Mouse (Mus musculus) CH12.LX (cell line): ENCODE data around the gene Tbpl1. TPM values are rescaled to one million over a fixed set of nuclear protein-coding genes. Genes with fewer than 3 reads are reported as not detected.
A peak's percentile ranks its signal among the peaks of the same experiment; 100 is the strongest.

ENCODE experiments used
- DNase-seq: peaks from one replicate; pipeline ENCODE4 v3.0.0-alpha.2; 2013; ENCODE audit errors: extremely low read depth
- H3K27ac ChIP-seq: 2 replicates; pipeline ENCODE4 v1.5.1; 2012; ENCODE audit warnings: low read depth, mild to moderate bottlenecking, control low read depth, moderate library complexity; ENCODE audit not compliant: insufficient read depth
- H3K27me3 ChIP-seq: replicated peaks from 2 replicates; pipeline ENCODE3; 2012; ENCODE audit warnings: inconsistent platforms
- H3K36me3 ChIP-seq, 2 experiments: replicated peaks in 1 of 2; 2 replicates each; pipeline versions ENCODE3 to v1.6.1; 2012; ENCODE audit warnings: inconsistent platforms in 1 of 2, low read length in 1 of 2, mild to moderate bottlenecking in 1 of 2, mixed read lengths in 1 of 2, moderate library complexity in 1 of 2; ENCODE audit not compliant: control insufficient read depth in 1 of 2, insufficient read depth in 1 of 2
- H3K4me1 ChIP-seq, 2 experiments: 2 replicates each; pipeline ENCODE4 v1.6.1; 2012; ENCODE audit warnings: inconsistent platforms in 1 of 2, moderate library complexity in 1 of 2; ENCODE audit not compliant: insufficient read depth in 2 of 2, control insufficient read depth in 1 of 2
- H3K4me2 ChIP-seq: 2 replicates; pipeline ENCODE4 v1.6.1; 2012; ENCODE audit warnings: low read depth, mild to moderate bottlenecking, control low read depth; ENCODE audit not compliant: poor library complexity, insufficient read depth, severe bottlenecking
- H3K4me3 ChIP-seq, 3 experiments: fragments of 150-350 bp in 1 of 3; sonication (generic) in 1 of 3; replicated peaks in 1 of 3; 2 replicates each; pipeline versions ENCODE3 to v1.5.1; 2011 to 2012; ENCODE audit warnings: low read depth in 2 of 3, low read length in 2 of 3, mild to moderate bottlenecking in 2 of 3, moderate library complexity in 2 of 3, control low read depth in 1 of 3, improper control_type of control experiment in 1 of 3, inconsistent platforms in 1 of 3, mixed read lengths in 1 of 3; ENCODE audit not compliant: poor library complexity in 1 of 3
- H3K79me2 ChIP-seq: replicated peaks from 2 replicates; pipeline ENCODE4 v1.6.1; 2012; ENCODE audit warnings: mild to moderate bottlenecking, moderate library complexity; ENCODE audit not compliant: control insufficient read depth, poor library complexity, insufficient read depth, severe bottlenecking; ENCODE audit errors: extremely low read depth
- H3K9ac ChIP-seq: 2 replicates; pipeline ENCODE4 v1.6.1; 2012; ENCODE audit warnings: low read depth, mild to moderate bottlenecking, control low read depth, moderate library complexity; ENCODE audit not compliant: insufficient read depth
- H3K9me3 ChIP-seq: replicated peaks from 2 replicates; pipeline ENCODE3; 2012; ENCODE audit warnings: low read length, inconsistent platforms, mixed read lengths
- BHLHE40 ChIP-seq: IDR thresholded peaks from 2 replicates; pipeline ENCODE4 v1.6.1; 2011; ENCODE audit warnings: mild to moderate bottlenecking, low read depth, low read length, improper control_type of control experiment
- CHD1 ChIP-seq: IDR thresholded peaks from 2 replicates; pipeline ENCODE4 v1.6.1; 2012; ENCODE audit warnings: low read depth, low read length, improper control_type of control experiment, inconsistent platforms
- E2F4 ChIP-seq: IDR thresholded peaks from 2 replicates; pipeline ENCODE4 v1.6.1; 2011; ENCODE audit warnings: low read depth, low read length, improper control_type of control experiment; ENCODE audit not compliant: insufficient replicate concordance
- ELF1 ChIP-seq: IDR thresholded peaks from 2 replicates; pipeline ENCODE4 v1.6.1; 2014; ENCODE audit warnings: low read depth, mild to moderate bottlenecking, inconsistent platforms, low read length, improper control_type of control experiment
- IRF4 ChIP-seq: IDR thresholded peaks from 2 replicates; pipeline ENCODE4 v1.6.1; 2014; ENCODE audit warnings: low read depth, mild to moderate bottlenecking, inconsistent platforms, low read length, improper control_type of control experiment
- JUND ChIP-seq: conservative IDR thresholded peaks from 2 replicates; pipeline ENCODE4 v1.6.1; 2011; ENCODE audit warnings: low read depth, low read length, improper control_type of control experiment
- MAZ ChIP-seq: IDR thresholded peaks from 2 replicates; pipeline ENCODE4 v1.6.1; 2012; ENCODE audit warnings: low read depth, mild to moderate bottlenecking, inconsistent platforms, low read length, improper control_type of control experiment, moderate library complexity
- MEF2A ChIP-seq: IDR thresholded peaks from 2 replicates; pipeline ENCODE4 v1.6.1; 2014; ENCODE audit warnings: low read depth, mild to moderate bottlenecking, inconsistent platforms, low read length, improper control_type of control experiment, borderline replicate concordance
- MYC ChIP-seq: IDR thresholded peaks from 2 replicates; pipeline ENCODE4 v1.6.1; 2011; ENCODE audit warnings: low read depth, mild to moderate bottlenecking, improper control_type of control experiment, low read length
- TBP ChIP-seq: conservative IDR thresholded peaks from 2 replicates; pipeline ENCODE4 v1.6.1; 2011; ENCODE audit warnings: low read depth, low read length, improper control_type of control experiment
- TCF12 ChIP-seq: IDR thresholded peaks from 2 replicates; pipeline ENCODE4 v1.6.1; 2014; ENCODE audit warnings: low read depth, mild to moderate bottlenecking, inconsistent platforms, low read length, improper control_type of control experiment
- UBTF ChIP-seq: IDR thresholded peaks from 2 replicates; pipeline ENCODE4 v1.6.1; 2012; ENCODE audit warnings: low read depth, mild to moderate bottlenecking, inconsistent platforms, low read length, improper control_type of control experiment, moderate library complexity
- USF1 ChIP-seq: IDR thresholded peaks from 2 replicates; pipeline ENCODE4 v1.6.1; 2014; ENCODE audit warnings: low read depth, mild to moderate bottlenecking, inconsistent platforms, low read length, improper control_type of control experiment
- ZC3H11A ChIP-seq: IDR thresholded peaks from 2 replicates; pipeline ENCODE4 v1.6.1; 2012; ENCODE audit warnings: low read depth, mild to moderate bottlenecking, inconsistent platforms, low read length, improper control_type of control experiment
- ZKSCAN1 ChIP-seq: IDR thresholded peaks from 2 replicates; pipeline ENCODE4 v1.6.1; 2012; ENCODE audit warnings: low read depth, inconsistent platforms, low read length, improper control_type of control experiment, borderline replicate concordance
- ZNF384 ChIP-seq: IDR thresholded peaks from 2 replicates; pipeline ENCODE4 v1.6.1; 2012; ENCODE audit warnings: low read depth, low read length, improper control_type of control experiment, inconsistent platforms
- dilution Hi-C: fragments of 300-500 bp; cut with MboI; formaldehyde crosslinking; loops from 2 replicates; pipeline ENCODE4 v1.14.3; 2020; ENCODE audit warnings: low sequenced_read_pairs; ENCODE audit not compliant: extremely low pct_unique_long_range_greater_than_20kb, extremely low pct_ligation_motif_present
- in situ Hi-C: fragments of 300-500 bp; cut with MboI; formaldehyde crosslinking; loops from 3 replicates; pipeline ENCODE4 v1.14.3; 2019; ENCODE audit warnings: low sequenced_read_pairs, low pct_ligation_motif_present, low pct_unique_long_range_greater_than_20kb, mixed read lengths
- polyA plus RNA-seq: library from polyadenylated mRNA; unstranded; fragments of >175 nt; gene quantifications from 2 replicates; pipeline ENCODE4 v1.2.1, GENCODE M21; 2012; ENCODE audit warnings: low read depth; ENCODE audit not compliant: insufficient read length
- total RNA-seq, 2 experiments: library from RNA; depleted of rRNA; stranded (reverse); fragments of 300-350 nt in 1 of 2; fragments of >200 nt in 1 of 2; gene quantifications; 2 replicates each; pipeline ENCODE4 v1.2.3; 2012 to 2014

Tbpl1 gene
- total and polyA plus RNA-seq, 3 experiments: 34.6 to 54.6 (median 46.9) TPM

DNA sequence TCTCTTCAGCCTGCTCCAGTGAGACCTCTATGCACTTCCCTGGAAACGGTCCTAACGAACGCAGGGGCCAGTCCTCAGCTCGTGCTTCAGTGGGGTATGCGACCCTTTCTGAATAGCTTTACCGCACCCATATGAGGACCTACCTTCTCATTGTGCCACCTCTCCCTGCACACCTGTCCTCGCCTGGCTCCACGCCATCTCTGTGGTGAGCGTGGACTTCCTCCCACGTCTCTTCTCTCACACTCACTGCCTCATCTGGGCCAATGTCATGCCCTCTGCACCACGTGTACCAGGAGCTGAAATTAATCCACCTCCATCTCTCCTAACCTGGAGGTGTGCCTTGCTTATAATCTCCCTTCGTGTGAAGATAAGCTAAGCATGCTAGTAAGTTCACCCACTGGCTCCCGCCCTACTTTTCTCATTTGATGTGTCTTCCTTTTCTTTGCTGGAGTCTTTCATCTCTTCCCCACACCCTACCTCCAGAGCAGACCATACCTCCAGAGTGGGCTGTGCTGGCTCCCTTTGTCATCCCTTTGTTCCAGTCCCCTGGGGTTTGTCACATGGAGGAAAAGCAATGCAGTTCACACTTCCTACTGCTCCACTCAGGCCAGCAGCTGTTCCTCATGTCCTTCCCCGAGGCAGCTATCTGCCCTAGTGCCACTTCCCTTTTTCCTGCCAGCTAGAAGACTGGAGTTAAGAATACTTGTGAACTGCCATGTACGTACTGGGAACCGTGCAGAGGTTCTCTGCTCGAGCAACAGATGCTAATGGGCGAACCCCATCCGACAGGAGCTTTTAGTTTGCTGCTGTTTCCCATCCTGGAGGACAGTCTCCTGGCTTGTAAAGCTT lies 32.0 kb downstream of the Tbpl1 start:
- H3K4me1 ChIP-seq: peaks cover 0 to 30% of the 10 kb centered on the region in 2 experiments; a peak in 3 of 4 replicates
- H3K4me3 ChIP-seq: no peak overlapping the region
- no peak overlapping the region for H3K4me2 ChIP-seq
- H3K36me3 ChIP-seq: peaks cover 12 to 38% of the 10 kb centered on the region in 2 experiments
- H3K9me3 ChIP-seq: no peaks in the 10 kb centered on the region
- dilution Hi-C loops: no loop called here
- TF ChIP-seq E2F4 (no peak), JUND (no peak), ZNF384 (no peak), ZC3H11A (no peak), TCF12 (no peak), USF1 (no peak), MYC (no peak), MEF2A (no peak), CHD1 (no peak), UBTF (no peak), MAZ (no peak)
- TF ChIP-seq, all 38 proteins: peak for 0
- DNase-seq: peak; percentile 18
- Histone ChIP-seq H3K27ac (no peak overlapping the region), H3K79me2 (no peaks in the 10 kb centered on the region), H3K27me3 (no peaks in the 10 kb centered on the region), H3K9ac (no peak overlapping the region)
- in situ Hi-C loops: no loop called here

DNA sequence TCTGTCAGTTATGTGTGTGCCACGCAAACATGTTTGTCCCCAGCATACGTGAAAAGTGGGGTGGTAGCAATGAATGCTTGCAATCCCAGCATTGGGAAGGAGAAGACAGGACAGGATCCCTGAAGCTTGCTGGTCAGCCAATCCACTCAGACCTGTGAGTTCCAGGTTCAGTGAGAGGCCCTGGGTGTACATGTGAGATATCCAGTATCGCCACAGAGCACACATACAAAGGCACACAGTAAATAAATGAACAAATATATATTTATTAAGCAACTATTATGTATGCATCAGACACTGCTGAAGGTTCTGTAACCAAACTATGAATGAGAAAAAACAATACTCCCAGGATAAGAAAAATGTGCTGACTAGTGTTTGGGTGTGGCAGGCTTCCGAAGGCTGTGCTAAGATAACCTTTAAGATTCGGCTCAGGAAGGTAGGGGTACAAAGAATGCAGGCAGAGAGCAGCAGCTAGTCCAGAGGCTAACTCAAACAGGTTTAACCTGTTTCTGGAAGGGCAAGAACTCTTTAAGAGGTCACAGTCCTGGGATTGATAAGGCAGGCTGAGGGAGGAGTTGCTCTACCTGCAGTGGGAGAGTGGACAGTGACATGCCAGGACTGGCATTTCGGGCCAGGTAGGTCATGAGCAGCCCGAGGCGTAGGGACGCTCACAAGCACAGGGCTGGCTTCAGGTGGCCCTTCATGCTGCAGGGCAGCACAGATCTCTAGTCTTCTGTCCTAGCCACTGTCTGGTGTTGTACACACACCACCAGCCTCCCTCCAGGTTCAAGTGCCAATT lies 33.4 kb downstream of the Tbpl1 start:
- Histone ChIP-seq H3K79me2 (no peaks in the 10 kb centered on the region), H3K9me3 (no peaks in the 10 kb centered on the region), H3K4me3 (no peak overlapping the region), H3K4me1 (peaks cover 0 to 30% of the 10 kb centered on the region in 2 experiments; a peak in 3 of 4 replicates), H3K9ac (no peak overlapping the region), H3K36me3 (peaks cover 7 to 27% of the 10 kb centered on the region in 2 experiments), H3K27ac (no peak overlapping the region), H3K27me3 (no peaks in the 10 kb centered on the region), H3K4me2 (no peak overlapping the region)
- DNase-seq: no peak
- dilution Hi-C loops (no loop called here), in situ Hi-C loops (no loop called here)
- TF ChIP-seq BHLHE40: no peak
- TF ChIP-seq TCF12: no peak
- no peak for TF ChIP-seq ZKSCAN1
- no peak for TF ChIP-seq ZNF384
- TF ChIP-seq ELF1: no peak
- no peak for TF ChIP-seq IRF4
- TF ChIP-seq TBP: no peak
